Mouse (Mus musculus): Measurements from ENCODE around the gene Arpc2.

DNA sequence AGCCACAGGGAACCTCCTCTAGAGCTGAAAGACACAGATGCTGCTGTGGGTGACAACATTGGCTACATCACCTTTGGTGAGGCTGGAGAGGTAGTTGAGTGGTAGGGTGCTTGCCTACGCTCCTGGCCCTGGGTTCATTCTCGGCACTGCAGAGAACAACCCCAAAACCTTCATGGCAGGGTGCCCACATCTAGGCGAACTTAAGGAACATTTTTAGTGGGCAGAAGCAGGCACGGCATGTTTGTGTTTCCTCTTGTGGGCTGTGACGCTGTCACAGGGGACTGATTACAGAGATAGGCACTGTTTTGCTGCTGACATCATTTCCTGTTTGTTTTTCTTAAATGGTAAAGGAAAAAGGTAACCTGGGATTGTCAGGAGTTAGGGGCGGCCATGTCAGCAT lies 26.6 kb downstream of the Arpc2 start:
- TF ChIP-seq CTCF (conservative IDR thresholded peaks at IDR 0.05 in 1 of 2, IDR thresholded peaks at IDR 0.05 in 1 of 2; ENCODE audit: low read depth in 2 of 2, low read length in 2 of 2) = no peak
- no peak for TF ChIP-seq POLR2A (IDR thresholded peaks at IDR 0.05; ENCODE audit: low read depth, low read length)
